Mouse (Mus musculus): ENCODE data around the gene Mllt1.

GRCm38 (mm10) chr17:56866071-56866470 lies 69.1 kb downstream of the Mllt1 start:
- TF ChIP-seq CTCF (IDR thresholded peaks at IDR 0.05) = no peak
- TF ChIP-seq EP300 (IDR thresholded peaks at IDR 0.05) = no peak

All from lung, postnatal 0 days (tissue).